Mouse (Mus musculus): ENCODE measurements around the gene Hsp90ab1.

Hsp90ab1 gene

DNA sequence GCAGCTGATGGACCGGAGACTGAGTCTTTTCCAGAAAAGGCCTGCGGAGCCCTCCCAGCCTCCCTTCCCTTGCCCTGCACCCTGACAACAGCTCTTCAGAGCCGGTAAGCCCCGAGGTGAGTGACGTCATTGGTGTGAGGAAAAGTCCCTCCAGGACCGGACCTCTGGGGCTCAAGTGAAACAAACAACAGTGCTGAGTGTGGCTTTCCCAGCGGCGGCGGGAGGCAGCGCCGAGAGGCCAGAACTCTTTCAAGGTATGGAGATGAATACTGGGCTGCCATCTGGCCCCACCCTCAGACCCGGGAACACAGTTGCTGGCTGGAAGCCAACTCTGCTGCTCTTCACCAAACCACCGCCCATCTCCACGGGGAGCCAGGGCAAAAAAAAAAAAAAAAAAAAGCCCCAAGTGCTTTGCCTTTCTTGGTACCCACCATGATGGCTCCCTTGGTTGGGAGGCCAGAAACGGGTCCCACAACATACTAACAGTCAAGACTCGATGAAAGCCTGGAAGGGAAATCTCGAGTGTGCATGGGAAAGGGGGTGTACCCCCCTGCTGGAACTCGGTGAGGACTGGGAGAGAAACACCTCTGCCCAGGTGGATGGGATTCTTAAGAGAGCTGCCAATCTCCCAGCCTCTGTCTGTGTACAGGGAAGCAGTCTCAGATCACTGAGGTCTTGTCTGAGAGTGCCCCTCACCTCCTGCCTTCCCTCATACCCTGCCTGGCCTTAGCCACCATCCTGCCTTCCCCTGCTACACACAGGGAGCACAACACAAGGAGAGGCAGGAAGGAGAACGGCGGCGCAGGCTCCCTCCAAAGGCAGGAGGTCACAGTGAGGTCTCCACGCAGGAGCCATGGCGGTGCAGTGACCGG is 28.8 kb downstream of the Hsp90ab1 start:
- DNase-seq (ENCODE audit: extremely low read depth, low read depth), result no peak

DNA sequence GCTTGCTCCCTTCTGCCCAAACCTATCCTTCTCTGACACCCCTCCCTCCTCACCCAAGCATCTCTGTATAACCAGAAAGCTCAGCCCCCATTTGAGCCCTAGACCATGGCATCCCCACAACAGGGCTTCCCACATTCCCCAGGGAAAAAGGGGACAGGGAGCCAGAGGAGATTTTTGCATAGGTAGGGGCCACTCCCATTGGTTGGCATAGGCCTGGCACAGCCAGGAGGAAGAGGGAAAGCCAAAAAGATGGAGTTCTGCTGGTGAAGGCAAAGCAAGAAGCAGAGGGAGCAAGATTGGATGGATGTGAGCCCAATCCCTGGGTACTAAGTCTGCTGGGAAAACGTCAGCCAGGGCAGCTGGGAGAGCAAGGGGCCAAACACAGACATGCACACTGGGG is 30.0 kb downstream of the Hsp90ab1 start:
- no peak for DNase-seq (ENCODE audit: extremely low read depth, low read depth)

DNA sequence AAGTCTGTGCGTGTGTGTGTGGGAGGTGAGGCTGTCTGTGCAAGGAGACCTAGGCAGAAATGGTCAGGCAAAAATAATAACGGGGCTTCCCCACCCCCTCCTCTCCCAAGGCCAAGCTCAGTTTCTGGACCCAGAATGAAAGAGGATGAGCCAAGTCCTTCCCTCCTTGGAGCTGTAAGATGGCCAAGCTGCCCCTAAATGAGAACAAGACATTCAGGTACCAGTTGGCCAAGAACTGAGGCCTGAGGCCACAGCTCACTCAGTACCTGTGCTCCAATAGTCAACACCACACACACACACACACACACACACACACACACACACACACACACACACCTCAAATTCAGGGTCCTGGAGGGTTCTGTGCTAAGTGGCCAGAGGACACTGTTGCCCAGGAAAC is 30.4 kb downstream of the Hsp90ab1 start:
- no peak for DNase-seq (ENCODE audit: extremely low read depth, low read depth)

DNA sequence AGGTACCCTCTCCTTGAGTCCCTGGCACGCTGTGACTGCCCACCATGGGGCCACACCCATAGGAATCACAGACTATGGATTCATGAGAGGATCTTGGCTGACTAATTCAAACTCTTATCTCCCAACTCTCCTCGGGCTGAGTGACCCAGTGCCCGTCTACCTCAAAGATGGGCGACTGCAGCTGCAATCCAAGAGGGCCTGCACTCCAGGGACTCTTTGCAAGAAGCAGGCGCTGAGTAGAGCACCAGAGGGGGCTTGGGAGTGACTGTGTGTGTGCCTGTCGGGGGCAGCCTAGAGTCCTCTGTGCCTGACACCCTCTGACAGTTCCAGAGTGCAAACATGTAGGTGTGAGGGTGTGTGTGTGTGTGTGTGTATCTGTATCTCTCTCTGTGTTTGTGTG is 30.9 kb downstream of the Hsp90ab1 start:
- no peak for DNase-seq (ENCODE audit: extremely low read depth, low read depth)

DNA sequence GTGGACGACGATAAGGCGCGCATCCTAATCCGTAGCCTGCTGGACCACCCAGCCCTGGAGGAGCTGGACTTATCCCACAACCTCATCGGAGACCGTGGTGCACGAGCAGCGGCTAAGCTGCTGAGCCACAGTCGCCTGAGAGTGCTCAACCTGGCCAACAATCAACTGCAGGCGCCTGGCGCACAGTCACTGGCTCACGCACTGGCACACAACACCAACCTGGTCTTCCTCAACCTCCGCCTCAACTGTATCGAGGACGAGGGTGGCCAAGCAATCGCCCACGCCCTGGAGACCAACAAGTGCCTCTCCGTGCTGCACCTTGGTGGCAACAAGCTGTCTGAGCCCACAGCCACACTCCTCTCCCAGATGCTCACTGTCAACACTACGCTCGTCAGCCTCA is 33.4 kb downstream of the Hsp90ab1 start:
- no peak for DNase-seq (ENCODE audit: extremely low read depth, low read depth)

DNA sequence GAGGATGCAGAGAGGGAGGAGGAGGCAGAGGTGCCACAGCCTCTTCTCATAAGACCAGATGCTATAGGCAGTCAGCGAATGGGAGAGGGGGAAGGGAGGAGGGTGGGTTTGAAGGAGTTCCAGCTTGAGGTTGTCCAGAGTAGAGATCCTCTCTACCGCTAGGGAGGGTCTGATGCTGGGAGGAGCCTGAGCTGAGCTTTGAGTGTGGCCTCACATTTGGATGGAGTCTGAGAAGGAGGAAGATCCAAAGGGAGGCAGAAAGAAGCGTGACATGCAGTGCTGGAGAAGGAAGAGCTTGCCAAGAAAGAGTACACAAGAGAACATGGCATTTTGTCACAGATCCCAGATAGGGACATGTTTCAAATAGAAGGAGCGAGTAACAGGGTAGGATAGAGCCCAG is 34.7 kb downstream of the Hsp90ab1 start:
- DNase-seq (ENCODE audit: extremely low read depth, low read depth), result no peak

DNA sequence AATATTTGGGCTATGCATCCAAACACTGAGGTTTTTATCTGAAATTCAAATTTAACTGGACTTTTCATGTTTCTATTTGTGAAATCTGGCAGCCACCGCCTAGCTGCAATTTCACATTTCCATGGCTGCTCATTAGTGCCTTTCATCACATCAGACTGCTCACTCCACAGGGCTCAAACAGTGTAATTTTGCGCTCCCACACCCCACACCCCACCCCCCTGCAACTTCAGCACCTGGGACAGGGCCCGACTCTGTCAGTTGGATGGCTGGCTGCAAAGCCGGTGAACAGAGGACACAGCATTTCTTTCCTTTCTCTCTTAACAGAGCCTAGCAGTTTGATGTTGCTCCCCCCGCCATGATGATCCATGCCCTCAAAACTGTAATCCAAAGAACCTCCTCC is 36.8 kb downstream of the Hsp90ab1 start:
- DNase-seq (ENCODE audit: extremely low read depth, low read depth), result no peak

DNA sequence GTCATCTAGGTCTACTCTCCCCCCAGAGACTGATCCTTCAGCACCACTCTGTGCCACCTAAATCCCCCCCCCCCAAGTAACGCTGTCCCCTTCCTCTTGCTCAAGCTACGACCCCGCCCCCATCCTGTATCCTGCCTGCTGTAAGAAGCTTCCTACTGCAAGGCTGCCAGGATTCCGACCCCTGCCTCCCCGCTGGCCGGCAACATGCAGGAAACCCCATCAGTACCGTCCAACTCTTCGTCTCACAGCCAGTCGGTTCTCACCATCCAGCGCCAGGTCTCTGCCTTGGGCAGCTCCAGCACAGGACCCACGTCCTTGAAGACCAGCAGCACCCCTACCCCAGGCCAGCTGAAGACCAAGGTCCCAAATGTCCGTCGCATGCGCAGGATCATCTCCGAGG is 40.2 kb downstream of the Hsp90ab1 start:
- DNase-seq (ENCODE audit: extremely low read depth, low read depth), result no peak

DNA sequence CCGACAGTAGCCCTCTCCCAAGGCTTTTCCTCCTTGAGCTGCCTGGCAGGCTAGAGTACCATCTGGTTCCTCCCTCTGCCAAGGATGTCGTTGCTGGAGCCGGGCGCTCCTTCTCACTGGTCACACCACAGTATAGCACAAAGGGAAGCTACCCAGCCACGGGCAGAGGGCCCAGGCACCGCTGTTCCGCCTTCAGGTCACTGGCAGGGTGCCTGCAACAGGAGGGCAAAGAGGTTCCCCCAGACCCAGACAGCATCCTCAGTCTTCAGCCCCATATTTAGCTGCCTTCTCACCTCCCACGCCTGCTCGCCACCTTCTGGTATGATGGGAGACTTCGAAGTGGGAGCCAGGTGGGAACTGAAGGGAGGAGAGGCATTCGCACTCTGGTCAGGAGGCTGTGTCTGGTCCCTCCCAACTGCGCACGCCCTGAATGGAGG is 42.7 kb downstream of the Hsp90ab1 start:
- DNase-seq (ENCODE audit: extremely low read depth, low read depth), result no peak

DNA sequence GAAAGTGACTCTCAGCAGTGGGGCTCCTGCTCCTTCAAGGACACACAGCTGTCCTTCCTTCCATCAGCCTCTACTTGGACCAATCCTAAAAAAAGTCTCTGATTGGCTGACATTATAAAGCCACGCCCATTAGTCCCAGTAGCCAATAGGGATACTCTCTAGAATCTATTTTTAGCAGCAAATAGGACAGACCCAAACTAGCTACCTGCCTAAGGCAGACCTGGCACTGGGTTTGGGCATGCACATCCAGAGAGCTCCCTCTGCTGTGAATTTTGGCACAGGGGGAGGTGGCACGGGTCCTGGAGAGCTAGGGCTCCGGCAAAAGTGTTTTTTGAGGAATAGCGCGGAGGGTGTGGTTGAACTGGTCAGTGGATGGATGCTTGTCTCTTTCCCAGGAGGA is 46.5 kb downstream of the Hsp90ab1 start:
- no peak for DNase-seq (ENCODE audit: extremely low read depth, low read depth)

DNA sequence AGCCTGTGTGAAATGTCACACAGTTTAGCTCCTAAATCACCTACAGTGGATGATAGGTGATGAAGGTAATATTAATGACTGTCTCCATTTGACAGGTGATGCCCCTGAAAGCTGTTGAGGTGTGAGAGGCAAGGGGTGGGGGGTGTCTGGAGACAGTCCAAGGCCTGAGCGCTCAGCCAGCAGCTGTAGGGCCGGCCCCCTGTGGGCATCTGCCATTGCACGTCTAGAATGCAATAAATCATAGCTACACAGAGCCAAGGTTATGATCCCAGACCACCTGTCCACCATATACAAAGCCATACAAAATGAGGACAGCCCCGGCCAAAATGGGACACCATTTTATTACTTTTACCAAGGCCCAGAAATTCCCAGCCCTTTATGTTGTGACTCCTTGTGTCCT is 48.1 kb downstream of the Hsp90ab1 start:
- no peak for DNase-seq (ENCODE audit: extremely low read depth, low read depth)

DNA sequence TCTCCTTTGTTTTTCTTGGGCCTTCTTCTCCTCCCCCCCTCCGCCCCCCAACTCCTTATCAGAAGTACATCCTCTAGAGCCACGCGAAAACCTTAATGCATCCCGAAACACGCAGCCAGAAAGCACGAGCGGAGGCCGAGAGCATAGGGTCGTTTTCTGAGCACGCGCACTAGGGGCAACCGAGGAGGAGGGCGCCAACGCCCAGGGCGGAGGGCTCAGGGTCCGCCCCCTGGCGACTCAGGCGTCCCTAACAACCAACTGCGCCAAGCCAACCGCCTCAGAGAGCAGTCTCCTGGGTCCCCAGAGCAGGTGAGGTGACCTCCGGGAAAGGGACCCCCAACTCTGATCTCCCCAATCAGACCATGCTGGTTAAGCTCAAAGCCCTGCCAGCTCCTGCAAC is 49.8 kb downstream of the Hsp90ab1 start, which contains the start of gene Tcte1:
TSS of gene Tcte1 (plus strand) at position 172 of the 400 bp plus-strand sequence.
- no peak for DNase-seq (ENCODE audit: extremely low read depth, low read depth)

DNA sequence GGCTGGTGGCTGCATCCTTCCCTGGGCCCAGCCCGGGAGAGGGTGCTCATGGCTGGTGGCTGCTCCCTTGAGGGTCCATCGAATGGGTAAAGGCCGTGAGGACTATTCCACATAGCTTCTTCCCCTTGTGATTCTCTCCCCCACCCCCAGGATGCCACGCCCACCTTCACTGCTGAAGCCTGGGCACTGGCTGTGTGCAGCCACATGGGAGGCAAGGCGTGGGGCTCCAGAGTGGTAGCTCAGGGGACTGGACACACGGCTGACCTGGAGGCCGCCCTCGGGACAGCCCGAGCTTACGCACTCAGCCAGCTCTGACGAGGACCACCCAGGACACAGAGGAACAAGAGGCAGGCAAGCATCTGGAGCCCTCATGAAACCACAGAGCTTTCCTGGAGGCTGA is 52.9 kb downstream of the Hsp90ab1 start:
- no peak for DNase-seq (ENCODE audit: extremely low read depth, low read depth)

DNA sequence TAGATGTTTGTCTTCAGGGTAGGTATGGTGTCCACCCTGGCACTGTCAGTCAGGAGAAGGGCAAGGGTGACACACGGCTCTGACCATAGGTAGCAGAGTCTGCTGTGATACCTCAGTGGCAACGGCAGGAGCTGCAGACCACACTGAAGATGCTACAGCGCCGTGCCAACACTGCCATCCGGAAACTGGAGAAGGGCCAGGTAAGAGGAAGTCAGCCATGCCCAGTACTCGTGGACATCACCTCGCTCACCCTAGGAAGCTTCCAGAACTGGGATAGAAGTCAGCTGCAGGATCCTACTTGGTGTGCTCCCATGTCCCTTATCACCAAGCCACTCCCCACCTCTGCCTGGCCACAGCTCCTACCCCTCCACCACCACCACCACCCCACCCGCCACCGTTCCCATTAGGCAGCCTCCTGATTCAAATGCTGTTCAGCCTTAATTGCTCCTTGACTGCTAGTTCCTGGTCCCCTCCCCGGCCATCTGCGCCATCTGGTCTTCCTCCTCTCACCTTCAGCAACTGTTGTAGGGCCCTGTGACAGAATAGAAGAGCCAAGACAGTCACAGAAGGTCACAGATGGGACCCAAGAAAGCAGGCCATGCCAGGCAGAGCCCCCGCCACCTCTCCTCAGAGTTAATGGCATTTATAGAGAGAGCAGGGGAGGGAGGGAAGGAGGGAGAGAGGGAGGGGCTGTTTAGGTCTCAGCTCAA is 54.1 kb downstream of the Hsp90ab1 start:
- DNase-seq (ENCODE audit: extremely low read depth, low read depth), result no peak
